Mouse (Mus musculus): ENCODE results near the gene Bcl2a1b.
"Not testable (repeated sequence)": the region's sequence is repeated elsewhere in the genome, so short reads cannot be mapped to it uniquely, and the experiment has no call there.

Bcl2a1b gene

GRCm38 (mm10) chr9:89240516-89241019, 41.6 kb downstream of the Bcl2a1b start:
- DNase-seq (ENCODE audit: low read depth, low spot score): not testable (repeated sequence)

- DNase-seq (ENCODE audit: low read depth, low spot score): no peak
Measured at GRCm38 (mm10) chr9:89253400-89253799, 54.4 kb downstream of the Bcl2a1b start.

- no peak for DNase-seq (ENCODE audit: low read depth, low spot score)
Measured at GRCm38 (mm10) chr9:89256556-89257335, 57.7 kb downstream of the Bcl2a1b start.
